Mouse (Mus musculus) CD4-positive, CD25-positive, alpha-beta regulatory T cell (primary cell): Measurements from ENCODE around the gene Aldh6a1. TPM values are rescaled to one million over a fixed set of nuclear protein-coding genes. Genes with fewer than 3 reads are reported as not detected.

Experiments
- polyA plus RNA-seq: library from polyadenylated mRNA; unstranded; fragments of 100-300 nt; shearing (Covaris generic); gene quantifications from one replicate; pipeline ENCODE4 v1.2.1, GENCODE M21; 2017

The Aldh6a1 gene
- polyA plus RNA-seq = 20.4 TPM

GRCm38 (mm10) chr12:84450718-84451646 lies at the start of gene Aldh6a1, which contains the start of gene Lin52:
Gene Aldh6a1 (minus strand): TSS chr12:84451004.
Gene Lin52 (plus strand): TSS chr12:84451422.

GRCm38 (mm10) chr12:84416834-84417604 lies 33.8 kb downstream of the Aldh6a1 start, which contains the start of gene Rnf113a2:
Gene Rnf113a2 (plus strand): TSS chr12:84417196.

GRCm38 (mm10) chr12:84408819-84409507 lies 41.8 kb downstream of the Aldh6a1 start, which contains the start of the genes Entpd5 and Bbof1:
Gene Entpd5 (minus strand): TSS chr12:84409029.
Gene Bbof1 (plus strand): TSS chr12:84409071.

Other genes with a start within 250 kb of the Aldh6a1 start
- 23.7 TPM for gene Elmsan1, start 232.1 kb downstream of the Aldh6a1 start, polyA plus RNA-seq
- gene Ptgr2, start 165.8 kb downstream of the Aldh6a1 start, polyA plus RNA-seq = 33.3 TPM
- gene Zfp410, start 134.2 kb downstream of the Aldh6a1 start, polyA plus RNA-seq = 61.4 TPM
- 26.4 TPM for gene Coq6, start 89.3 kb downstream of the Aldh6a1 start, polyA plus RNA-seq
- gene Fam161b, start 89.2 kb downstream of the Aldh6a1 start, polyA plus RNA-seq = 0.84 TPM
- 43.0 TPM for gene Entpd5, start 42.0 kb downstream of the Aldh6a1 start, polyA plus RNA-seq
- gene Bbof1, start 41.9 kb downstream of the Aldh6a1 start, polyA plus RNA-seq = 1.4 TPM
- 32.0 TPM for gene Rnf113a2, start 33.8 kb downstream of the Aldh6a1 start, polyA plus RNA-seq
- 21.1 TPM for gene Lin52, start 418 bp upstream of the Aldh6a1 start, polyA plus RNA-seq
- gene Vsx2, start 118.8 kb upstream of the Aldh6a1 start, polyA plus RNA-seq = not detected
- 25.2 TPM for gene Abcd4, start 166.4 kb upstream of the Aldh6a1 start, polyA plus RNA-seq
- 0.13 TPM for gene Vrtn, start 190.0 kb upstream of the Aldh6a1 start, polyA plus RNA-seq
- not detected for gene Syndig1l, start 247.8 kb upstream of the Aldh6a1 start, polyA plus RNA-seq